Mouse (Mus musculus) neural tube, embryonic 13.5 days (tissue): ENCODE data around the gene Lclat1. TPM values are rescaled to one million over a fixed set of nuclear protein-coding genes. Genes with fewer than 3 reads are reported as not detected.
A peak's percentile ranks its signal among the peaks of the same experiment; 100 is the strongest.

Source experiments
- ATAC-seq: fragments of 200-750 bp; cut with Nextera tagmentation; 2 replicates; pipeline ENCODE4 v1.8.0; 2017; ENCODE audit warnings: low read depth, mild to moderate bottlenecking, moderate TSS enrichment, moderate library complexity
- H3K27ac ChIP-seq: fragments of 300-500 bp; sonication (generic); replicated peaks from 2 replicates; pipeline ENCODE4 v1.5.1; 2015; ENCODE audit warnings: moderate library complexity, mild to moderate bottlenecking, inconsistent platforms
- H3K27me3 ChIP-seq: fragments of 300-500 bp; sonication (generic); 2 replicates; pipeline ENCODE4 v1.6.1; 2015; ENCODE audit warnings: mild to moderate bottlenecking, inconsistent platforms
- H3K36me3 ChIP-seq: fragments of 300-500 bp; sonication (generic); 2 replicates; pipeline ENCODE4 v1.6.1; 2015; ENCODE audit warnings: mild to moderate bottlenecking, inconsistent platforms
- H3K4me1 ChIP-seq: fragments of 300-500 bp; sonication (generic); replicated peaks from 2 replicates; pipeline ENCODE4 v1.6.1; 2015; ENCODE audit warnings: inconsistent platforms
- H3K4me2 ChIP-seq: fragments of 300-500 bp; sonication (generic); 2 replicates; pipeline ENCODE4 v1.6.1; 2015; ENCODE audit warnings: inconsistent platforms, mild to moderate bottlenecking, moderate library complexity
- H3K4me3 ChIP-seq: fragments of 300-500 bp; sonication (generic); 2 replicates; pipeline ENCODE4 v1.5.1; 2015; ENCODE audit warnings: mild to moderate bottlenecking, inconsistent platforms
- H3K9ac ChIP-seq: fragments of 300-500 bp; sonication (generic); 2 replicates; pipeline ENCODE4 v1.6.1; 2015; ENCODE audit warnings: moderate library complexity, mild to moderate bottlenecking, inconsistent platforms
- H3K9me3 ChIP-seq: fragments of 300-500 bp; sonication (generic); 2 replicates; pipeline ENCODE4 v1.6.1; 2016; ENCODE audit warnings: inconsistent platforms
- WGBS: fragments of 180-500 bp; shearing (Covaris S2); methylation state at CpG from one replicate; pipeline ENCODE4 v1.1.7; 2015; 5-methylcytosine and 5-hydroxymethylcytosine counted together
- polyA plus RNA-seq: library from polyadenylated mRNA; unstranded; fragments of >200 nt; fragmentation: Nextera tagmentation; extraction: Ambion mirVana; gene quantifications from 2 replicates; pipeline ENCODE4 v1.2.1, GENCODE M21; 2015

Gene Lclat1
- polyA plus RNA-seq, 1 experiment from 2014 or later, result 10.9 TPM

- Histone ChIP-seq H3K36me3 (no peaks in the 10 kb centered on the region), H3K4me2 (no peak overlapping the region), H3K4me1 (peaks cover 22% of the 10 kb centered on the region), H3K9ac (no peak overlapping the region), H3K4me3 (no peak overlapping the region), H3K27me3 (no peaks in the 10 kb centered on the region), H3K9me3 (no peaks in the 10 kb centered on the region), H3K27ac (no peak overlapping the region)
- WGBS, result 56% methylated on average over 5 of the region's 5 CpGs
- ATAC-seq, result no peak
These were observed 36.0 kb upstream of the Lclat1 start for GRCm38 (mm10) chr17:73071725-73072263.

GRCm38 (mm10) chr17:73072286-73072685 is 35.5 kb upstream of the Lclat1 start:
- Histone ChIP-seq H3K9ac (no peak overlapping the region), H3K27me3 (no peaks in the 10 kb centered on the region), H3K4me1 (peaks cover 18% of the 10 kb centered on the region), H3K4me3 (no peak overlapping the region), H3K4me2 (no peak overlapping the region), H3K36me3 (no peaks in the 10 kb centered on the region), H3K9me3 (no peaks in the 10 kb centered on the region), H3K27ac (no peak overlapping the region)
- peak; percentile 63 for ATAC-seq
- WGBS, result 46% methylated on average over 8 of the region's 8 CpGs

- no peak overlapping the region for H3K9ac ChIP-seq
- no peaks in the 10 kb centered on the region for H3K27me3 ChIP-seq
- WGBS, result 78% methylated on average over 3 of the region's 3 CpGs
These were observed 33.2 kb upstream of the Lclat1 start for GRCm38 (mm10) chr17:73074631-73075030.

GRCm38 (mm10) chr17:73075238-73075890 is 32.4 kb upstream of the Lclat1 start:
- Histone ChIP-seq H3K4me3 (no peak overlapping the region), H3K36me3 (no peaks in the 10 kb centered on the region), H3K27ac (0 out of 2 replicates have a peak overlapping the region, but pooled peaks have one; percentile 23), H3K27me3 (no peaks in the 10 kb centered on the region), H3K4me1 (peaks cover 8% of the 10 kb centered on the region; the same call in 1 of the 2 replicates), H3K9ac (no peak overlapping the region), H3K4me2 (no peak overlapping the region), H3K9me3 (no peaks in the 10 kb centered on the region)
- 59% methylated on average over 9 of the region's 9 CpGs for WGBS
- ATAC-seq, result no peak

More at GRCm38 (mm10) chr17:73074631-73075030, 33.2 kb upstream of the Lclat1 start:
- Histone ChIP-seq H3K9me3 (no peaks in the 10 kb centered on the region), H3K4me2 (no peak overlapping the region), H3K4me3 (no peak overlapping the region), H3K36me3 (no peaks in the 10 kb centered on the region), H3K4me1 (peaks cover 8% of the 10 kb centered on the region; the same call in 1 of the 2 replicates), H3K27ac (peak overlapping the region; percentile 23; the same call in 1 of the 2 replicates)
- no peak for ATAC-seq

GRCm38 (mm10) chr17:73077638-73078037 is 30.1 kb upstream of the Lclat1 start:
- H3K36me3 ChIP-seq, result no peaks in the 10 kb centered on the region
- H3K4me2 ChIP-seq, result no peak overlapping the region
- no peak overlapping the region for H3K9ac ChIP-seq
- ATAC-seq, result no peak
- no peak overlapping the region for H3K27ac ChIP-seq
- WGBS, result 95% methylated on average over 3 of the region's 3 CpGs
- no peaks in the 10 kb centered on the region for H3K9me3 ChIP-seq
- H3K4me1 ChIP-seq, result no peaks in the 10 kb centered on the region
- no peaks in the 10 kb centered on the region for H3K27me3 ChIP-seq
- H3K4me3 ChIP-seq, result no peak overlapping the region

- H3K4me3 ChIP-seq, result no peak overlapping the region
- H3K36me3 ChIP-seq, result no peaks in the 10 kb centered on the region
- no peak overlapping the region for H3K27ac ChIP-seq
- no peaks in the 10 kb centered on the region for H3K9me3 ChIP-seq
- H3K4me2 ChIP-seq, result no peak overlapping the region
- ATAC-seq, result no peak
- no peaks in the 10 kb centered on the region for H3K4me1 ChIP-seq
- no peak overlapping the region for H3K9ac ChIP-seq
- WGBS, result 64% methylated on average over 9 of the region's 9 CpGs
- no peaks in the 10 kb centered on the region for H3K27me3 ChIP-seq
These were observed 26.2 kb upstream of the Lclat1 start for GRCm38 (mm10) chr17:73081360-73082133.

GRCm38 (mm10) chr17:73082506-73083196 is 25.1 kb upstream of the Lclat1 start:
- Histone ChIP-seq H3K4me1 (no peaks in the 10 kb centered on the region), H3K9me3 (no peaks in the 10 kb centered on the region), H3K4me3 (no peak overlapping the region), H3K9ac (no peak overlapping the region), H3K36me3 (no peaks in the 10 kb centered on the region), H3K4me2 (no peak overlapping the region), H3K27me3 (no peaks in the 10 kb centered on the region), H3K27ac (no peak overlapping the region)
- WGBS, result 85% methylated on average over 4 of the region's 4 CpGs
- ATAC-seq, result no peak

- ATAC-seq, result no peak
- no peak overlapping the region for H3K27ac ChIP-seq
- 71% methylated on average over 13 of the region's 13 CpGs for WGBS
These were observed 20.5 kb upstream of the Lclat1 start for GRCm38 (mm10) chr17:73087045-73087910.

GRCm38 (mm10) chr17:73091368-73091767 is 16.4 kb upstream of the Lclat1 start:
- no peak overlapping the region for H3K27ac ChIP-seq
- H3K27me3 ChIP-seq, result no peaks in the 10 kb centered on the region

More at GRCm38 (mm10) chr17:73087045-73087910, 20.5 kb upstream of the Lclat1 start:
- no peaks in the 10 kb centered on the region for H3K4me1 ChIP-seq
- no peaks in the 10 kb centered on the region for H3K36me3 ChIP-seq
- no peaks in the 10 kb centered on the region for H3K27me3 ChIP-seq
- no peak overlapping the region for H3K9ac ChIP-seq
- no peaks in the 10 kb centered on the region for H3K9me3 ChIP-seq
- H3K4me2 ChIP-seq, result no peak overlapping the region
- H3K4me3 ChIP-seq, result no peak overlapping the region

GRCm38 (mm10) chr17:73092103-73093097 is 15.4 kb upstream of the Lclat1 start:
- Histone ChIP-seq H3K36me3 (no peaks in the 10 kb centered on the region), H3K4me1 (no peaks in the 10 kb centered on the region), H3K9me3 (no peaks in the 10 kb centered on the region), H3K4me3 (no peak overlapping the region), H3K27me3 (no peaks in the 10 kb centered on the region), H3K27ac (no peak overlapping the region), H3K9ac (no peak overlapping the region), H3K4me2 (no peak overlapping the region)
- no peak for ATAC-seq
- whole genome bisulfite sequencing, result 76% methylated on average over 12 of the region's 12 CpGs

More at GRCm38 (mm10) chr17:73091368-73091767, 16.4 kb upstream of the Lclat1 start:
- 89% methylated on average over 8 of the region's 8 CpGs for WGBS
- no peak for ATAC-seq
- Histone ChIP-seq H3K4me1 (no peaks in the 10 kb centered on the region), H3K9ac (no peak overlapping the region), H3K9me3 (no peaks in the 10 kb centered on the region), H3K4me2 (no peak overlapping the region), H3K4me3 (no peak overlapping the region), H3K36me3 (no peaks in the 10 kb centered on the region)
